Mouse (Mus musculus) frontal cortex, postnatal 10 days (tissue): ENCODE measurements at regions not wholly inside any gene's neighbourhood (a gene's known extent, or its start where the extent isn't known, plus 50 kb on each side); places are given as distances from the start of the nearest gene placed in this dataset.

Experiments
- DNase-seq, 2 experiments: peaks; one replicate each; pipeline ENCODE4 v3.0.0; 2022; ENCODE audit warnings: low spot score in 2 of 2, mixed read lengths in 1 of 2

- no peak for DNase-seq
These were observed 276.3 kb upstream of the Rnf32 start for GRCm38 (mm10) chr5:28919296-28920063.

- DNase-seq, result no peak
These were observed 291.3 kb upstream of the Rnf32 start for GRCm38 (mm10) chr5:28904500-28904899.

- no peak for DNase-seq
These were observed 291.9 kb upstream of the Rnf32 start for GRCm38 (mm10) chr5:28903805-28904320.

- DNase-seq, result no peak
These were observed 303.0 kb upstream of the Rnf32 start for GRCm38 (mm10) chr5:28892703-28893249.

GRCm38 (mm10) chr5:28891988-28892387 is 303.8 kb upstream of the Rnf32 start:
- DNase-seq, result no peak

GRCm38 (mm10) chr5:28884746-28885365 is 310.9 kb upstream of the Rnf32 start:
- no peak for DNase-seq

- no peak for DNase-seq
These were observed 319.6 kb upstream of the Rnf32 start for GRCm38 (mm10) chr5:28876199-28876598.

GRCm38 (mm10) chr5:28873600-28874265 is 322.1 kb upstream of the Rnf32 start:
- DNase-seq, result no peak

- peak; percentile 82 to 86 for DNase-seq
These were observed 336.0 kb upstream of the Rnf32 start for GRCm38 (mm10) chr5:28859604-28860371.

GRCm38 (mm10) chr5:28838141-28838925 is 357.5 kb upstream of the Rnf32 start:
- DNase-seq, result no peak

GRCm38 (mm10) chr5:28819091-28819490 is 352.0 kb upstream of the Shh start:
- DNase-seq, result peak; percentile 29 to 35

- no peak for DNase-seq
These were observed 340.9 kb upstream of the Shh start for GRCm38 (mm10) chr5:28807950-28808349.

GRCm38 (mm10) chr5:28799464-28799863 is 332.4 kb upstream of the Shh start:
- DNase-seq, result no peak

- DNase-seq, result no peak
These were observed 331.3 kb upstream of the Shh start for GRCm38 (mm10) chr5:28798361-28798760.

GRCm38 (mm10) chr5:28795130-28795758 is 328.2 kb upstream of the Shh start:
- no peak for DNase-seq

GRCm38 (mm10) chr5:28793781-28794180 is 326.7 kb upstream of the Shh start:
- no peak for DNase-seq

- DNase-seq, result no peak
These were observed 318.4 kb upstream of the Shh start for GRCm38 (mm10) chr5:28785347-28786060.

GRCm38 (mm10) chr5:28784339-28784966 is 317.4 kb upstream of the Shh start:
- DNase-seq, result no peak
